Mouse (Mus musculus) megakaryocyte, embryonic 14.5 days (primary cell): ENCODE data around the gene Tbc1d13.

Experiments
- FLI1 ChIP-seq: IDR thresholded peaks from 2 replicates; pipeline ENCODE4 v1.6.1; 2012; ENCODE audit warnings: low read length, inconsistent platforms, mixed read lengths
- GATA1 ChIP-seq: IDR thresholded peaks from 3 replicates; pipeline ENCODE4 v1.6.1; 2012; ENCODE audit warnings: mixed read lengths, low read length, inconsistent platforms, borderline replicate concordance

GRCm38 (mm10) chr2:30111500-30111899, 22.0 kb upstream of the Tbc1d13 start:
- TF ChIP-seq GATA1 = no peak
- TF ChIP-seq FLI1 = no peak
